Mouse (Mus musculus): ENCODE data around the gene Adam1b. TPM values are rescaled to one million over a fixed set of nuclear protein-coding genes. Genes with fewer than 3 reads are reported as not detected.

Adam1b gene
- polyA plus RNA-seq (2015; fragmentation: Nextera tagmentation; extraction: Ambion mirVana): not detected in 2 replicates

DNA sequence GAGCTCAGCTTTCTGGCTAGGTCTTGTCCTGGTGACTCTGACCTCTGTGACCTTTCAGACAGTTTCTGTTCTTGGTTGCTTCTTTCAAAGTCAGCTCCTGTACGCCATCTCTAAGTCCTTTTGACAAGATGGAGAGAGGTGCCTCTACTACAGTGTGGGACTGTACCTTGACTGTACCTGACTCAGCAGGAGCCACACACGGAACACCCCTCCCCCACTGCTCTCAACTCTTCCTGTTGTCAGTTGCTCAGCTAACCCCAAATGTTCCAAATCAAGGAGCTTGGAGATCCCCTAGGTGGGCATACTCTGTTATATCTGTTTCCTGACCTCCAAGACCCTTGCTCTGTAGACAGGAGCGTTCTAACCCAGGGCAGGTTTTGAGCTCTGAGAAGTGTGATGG, at the start of gene Adam1b:
Adam1b (minus strand) TSS at position 205 of the 400 bp plus-strand sequence.
- no peaks in the 10 kb centered on the region for H3K4me1 ChIP-seq
- no peaks in the 10 kb centered on the region for H3K27me3 ChIP-seq
- H3K4me2 ChIP-seq: no peak within 1 kb of the TSS
- ATAC-seq: no peak
- no peaks in the 10 kb centered on the region for H3K36me3 ChIP-seq (ENCODE audit: poor library complexity, severe bottlenecking)
- no peaks in the 10 kb centered on the region for H3K9me3 ChIP-seq (replicated peaks)
- no peak within 1 kb of the TSS for H3K4me3 ChIP-seq
- H3K9ac ChIP-seq: no peak within 1 kb of the TSS
- 99% methylated on average over 3 of the region's 3 CpGs for WGBS
- no peak within 1 kb of the TSS for H3K27ac ChIP-seq

DNA sequence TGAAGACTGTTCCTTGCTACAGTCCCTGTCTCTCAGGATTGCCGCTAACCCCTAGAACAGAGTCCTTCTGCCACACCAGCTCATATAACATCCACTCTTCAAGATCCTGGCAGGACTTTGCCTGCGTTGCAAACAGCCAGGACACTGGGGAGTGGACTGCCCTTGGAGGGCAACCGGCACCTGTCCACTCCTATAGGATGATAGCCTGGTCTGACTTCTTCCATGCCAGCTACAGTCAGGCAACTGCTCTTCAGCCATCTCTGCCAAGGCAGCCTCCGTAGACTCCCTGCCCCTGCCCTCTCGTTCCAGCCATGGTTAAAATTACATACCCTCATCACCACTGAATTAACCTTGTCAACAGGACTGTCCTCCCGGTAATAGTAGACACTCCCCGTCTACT, 46.0 kb upstream of the Adam1b start:
- ATAC-seq: no peak
- Histone ChIP-seq H3K9ac (no peak overlapping the region), H3K4me2 (no peak overlapping the region), H3K4me3 (no peak overlapping the region), H3K36me3 (ENCODE audit: poor library complexity, severe bottlenecking) (no peaks in the 10 kb centered on the region), H3K4me1 (peaks cover 12% of the 10 kb centered on the region), H3K27ac (no peak overlapping the region), H3K27me3 (no peaks in the 10 kb centered on the region), H3K9me3 (replicated peaks) (no peaks in the 10 kb centered on the region)
- 93% methylated on average over 7 of the region's 7 CpGs for WGBS

DNA sequence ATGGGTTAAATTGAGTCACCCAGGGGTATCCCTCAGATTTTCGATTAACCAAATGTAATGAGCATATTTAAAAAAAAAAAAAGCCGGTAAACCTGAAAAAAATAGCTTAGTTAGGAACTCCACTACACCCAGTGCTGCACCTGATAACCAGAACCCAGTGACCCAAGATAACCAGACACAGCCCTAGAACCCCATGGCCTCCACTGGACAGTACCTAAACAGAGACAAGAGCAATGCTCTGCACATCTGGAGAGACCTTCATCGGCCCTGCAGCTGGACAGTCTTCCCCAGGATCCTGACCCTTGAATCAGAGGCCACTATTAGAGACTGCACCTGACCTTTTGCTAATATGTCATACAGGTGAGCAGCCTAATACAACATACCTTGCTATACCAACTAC, 43.8 kb upstream of the Adam1b start:
- peaks cover 25% of the 10 kb centered on the region for H3K4me1 ChIP-seq
- H3K27ac ChIP-seq: no peak overlapping the region
- 96% methylated on average over 3 of the region's 3 CpGs for WGBS
- no peak overlapping the region for H3K4me2 ChIP-seq
- no peaks in the 10 kb centered on the region for H3K9me3 ChIP-seq (replicated peaks)
- no peaks in the 10 kb centered on the region for H3K36me3 ChIP-seq (ENCODE audit: poor library complexity, severe bottlenecking)
- ATAC-seq: no peak
- no peak overlapping the region for H3K9ac ChIP-seq
- H3K4me3 ChIP-seq: no peak overlapping the region
- no peaks in the 10 kb centered on the region for H3K27me3 ChIP-seq

DNA sequence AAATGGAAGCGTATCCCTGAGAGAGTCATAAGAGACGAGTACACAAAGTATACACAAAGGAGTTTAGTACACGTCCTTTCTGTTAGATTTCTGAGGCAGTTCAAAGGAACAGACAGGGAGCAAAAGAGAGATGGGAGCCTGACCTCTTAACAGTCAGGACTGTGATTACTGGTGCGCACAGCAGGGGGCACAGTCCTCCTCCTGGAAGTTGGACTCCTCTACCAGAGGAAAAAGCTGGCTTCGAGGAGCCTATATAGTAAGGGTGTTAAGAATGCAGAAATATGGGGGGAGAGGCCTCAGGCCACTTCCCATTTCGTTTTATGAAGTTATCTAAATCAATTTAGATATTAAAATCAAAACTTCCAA, 43.3 kb upstream of the Adam1b start:
- Histone ChIP-seq H3K36me3 (ENCODE audit: poor library complexity, severe bottlenecking) (no peaks in the 10 kb centered on the region), H3K9ac (peak overlapping the region; percentile 99), H3K4me1 (peaks cover 25% of the 10 kb centered on the region), H3K27me3 (no peaks in the 10 kb centered on the region), H3K4me3 (peak overlapping the region; percentile 98), H3K27ac (no peak overlapping the region), H3K4me2 (peak overlapping the region; percentile 98), H3K9me3 (replicated peaks) (no peaks in the 10 kb centered on the region)
- ATAC-seq: peak; percentile 21
- WGBS: 42% methylated on average over 6 of the region's 6 CpGs

DNA sequence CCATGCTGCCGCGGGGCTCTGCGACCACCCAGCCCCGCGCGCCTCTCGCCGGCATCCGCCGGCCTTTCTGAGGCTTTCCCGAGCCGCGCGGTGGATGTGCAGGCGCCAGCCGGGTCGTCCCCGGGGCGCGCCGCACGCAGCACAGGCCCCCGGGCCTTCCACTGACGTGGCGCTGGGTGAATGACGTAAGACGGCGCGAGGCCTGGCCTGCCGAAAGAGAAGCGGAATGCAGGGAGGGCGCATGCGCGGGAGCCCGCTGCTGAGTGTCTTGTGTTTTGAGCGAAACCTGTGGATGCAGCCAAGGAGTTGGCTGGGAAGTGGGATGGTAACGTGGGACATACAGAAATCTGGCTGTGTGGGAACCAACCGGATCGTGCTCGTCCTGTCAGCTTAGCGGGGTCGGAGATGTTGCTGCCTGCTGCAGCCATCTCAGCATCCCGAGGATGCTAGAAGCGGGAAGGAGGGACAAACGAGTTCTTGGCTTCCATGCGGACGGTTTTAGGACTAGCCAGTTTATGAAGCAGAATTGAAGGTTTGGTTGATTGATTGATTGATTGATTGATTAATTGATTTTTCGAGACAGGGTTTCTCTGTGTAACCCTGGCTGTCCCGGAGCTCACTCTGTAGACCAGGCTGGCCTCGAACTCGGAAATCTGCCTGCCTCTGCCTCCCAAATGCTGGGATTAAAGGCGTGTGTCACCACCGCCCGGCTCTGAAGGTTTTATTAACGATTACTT, 42.7 kb upstream of the Adam1b start, which contains the start of gene Mapkapk5:
Mapkapk5 (minus strand) TSS at position 113 of the 737 bp plus-strand sequence.
- no peaks in the 10 kb centered on the region for H3K9me3 ChIP-seq (replicated peaks)
- peak within 1 kb of the TSS; percentile 95 for H3K27ac ChIP-seq
- peaks cover 25% of the 10 kb centered on the region for H3K4me1 ChIP-seq
- H3K36me3 ChIP-seq (ENCODE audit: poor library complexity, severe bottlenecking): no peaks in the 10 kb centered on the region
- ATAC-seq: peak; percentile 98
- 2% methylated on average over 55 of the region's 55 CpGs for WGBS
- H3K4me2 ChIP-seq: peak within 1 kb of the TSS; percentile 98
- peak within 1 kb of the TSS; percentile 99 for H3K9ac ChIP-seq
- peak within 1 kb of the TSS; percentile 98 for H3K4me3 ChIP-seq
- H3K27me3 ChIP-seq: no peaks in the 10 kb centered on the region

DNA sequence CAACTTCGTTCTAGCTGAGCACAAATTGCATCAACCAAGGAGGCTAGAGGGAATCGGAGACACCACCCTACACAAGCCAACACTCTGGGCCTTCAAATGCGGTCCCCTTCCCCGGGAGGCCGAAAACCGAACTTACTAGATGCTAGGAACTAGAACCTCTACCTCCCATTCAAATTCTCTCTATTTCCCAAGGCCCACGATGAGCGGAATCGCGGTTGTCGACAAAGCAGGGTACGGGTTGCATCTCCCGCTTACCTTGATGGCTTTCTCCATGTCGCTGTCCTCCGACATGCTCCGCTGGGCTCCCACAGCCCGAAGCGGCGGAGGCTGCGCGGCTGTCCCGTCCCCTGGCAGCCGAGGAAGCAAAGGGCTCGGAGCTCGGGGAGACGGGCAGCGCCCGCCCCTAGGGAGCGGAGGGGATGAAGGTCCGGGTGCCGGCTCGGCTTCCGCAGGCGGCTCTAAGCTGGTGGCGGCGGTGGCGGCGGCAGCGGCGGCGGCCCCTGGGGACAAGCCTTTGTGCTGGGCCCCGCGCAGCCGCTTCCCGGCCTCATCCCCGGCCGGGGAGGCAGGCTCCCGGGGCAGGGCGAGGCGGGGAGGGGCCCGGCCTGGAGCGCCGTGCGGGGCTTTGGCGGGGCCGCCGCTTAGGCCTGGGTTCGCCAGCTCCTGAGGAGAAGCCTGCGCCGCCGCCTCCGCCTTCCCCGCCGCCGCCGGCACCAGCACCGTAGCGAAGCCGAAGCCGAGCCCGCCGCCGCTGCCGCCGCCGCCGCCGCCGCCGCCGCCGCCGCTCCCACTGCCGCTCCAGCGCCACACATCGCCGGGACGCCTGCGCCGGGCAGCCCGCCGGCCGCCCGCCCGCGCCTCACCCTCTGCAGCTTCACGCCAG, 41.9 kb upstream of the Adam1b start, which contains the start of the genes Adam1a and Gm42878:
Adam1a (minus strand) TSS at position 573 of the 883 bp plus-strand sequence.
Gm42878 (minus strand) TSS at position 573 of the 883 bp plus-strand sequence.
- Histone ChIP-seq H3K4me2 (peak within 1 kb of the TSS; percentile 98), H3K27me3 (no peaks in the 10 kb centered on the region), H3K9ac (peak within 1 kb of the TSS; percentile 99), H3K36me3 (ENCODE audit: poor library complexity, severe bottlenecking) (no peaks in the 10 kb centered on the region), H3K9me3 (replicated peaks) (no peaks in the 10 kb centered on the region), H3K4me3 (peak within 1 kb of the TSS; percentile 98), H3K27ac (peak within 1 kb of the TSS; percentile 95), H3K4me1 (peaks cover 25% of the 10 kb centered on the region)
- under 1% methylated on average over 78 of the region's 97 CpGs for WGBS
- ATAC-seq: peak; percentile 62

DNA sequence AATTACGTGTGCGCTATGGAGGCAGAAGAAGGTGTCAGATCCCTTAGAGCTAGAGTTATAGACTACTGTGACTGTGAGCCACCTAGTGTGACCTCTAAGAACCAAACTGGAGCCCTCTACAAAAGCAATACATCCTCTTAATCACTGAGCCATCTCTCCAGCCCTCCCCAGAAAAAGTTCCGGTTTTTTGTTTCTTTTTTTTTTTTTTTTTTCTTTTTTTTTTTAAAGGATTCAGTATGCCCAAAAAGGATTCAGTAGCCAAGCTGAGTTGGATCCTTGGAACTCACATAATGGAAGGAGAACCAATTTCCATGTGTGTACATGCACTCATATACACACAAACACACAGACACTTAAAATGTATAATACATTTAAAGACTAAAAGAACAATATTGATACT, 40.1 kb upstream of the Adam1b start:
- no peak overlapping the region for H3K4me2 ChIP-seq
- H3K9me3 ChIP-seq (replicated peaks): no peaks in the 10 kb centered on the region
- H3K4me3 ChIP-seq: no peak overlapping the region
- 82% methylated on average over 3 of the region's 3 CpGs for WGBS
- no peaks in the 10 kb centered on the region for H3K27me3 ChIP-seq
- no peak overlapping the region for H3K9ac ChIP-seq
- no peak for ATAC-seq
- H3K36me3 ChIP-seq (ENCODE audit: poor library complexity, severe bottlenecking): peaks cover 8% of the 10 kb centered on the region
- peaks cover 25% of the 10 kb centered on the region for H3K4me1 ChIP-seq
- H3K27ac ChIP-seq: no peak overlapping the region

DNA sequence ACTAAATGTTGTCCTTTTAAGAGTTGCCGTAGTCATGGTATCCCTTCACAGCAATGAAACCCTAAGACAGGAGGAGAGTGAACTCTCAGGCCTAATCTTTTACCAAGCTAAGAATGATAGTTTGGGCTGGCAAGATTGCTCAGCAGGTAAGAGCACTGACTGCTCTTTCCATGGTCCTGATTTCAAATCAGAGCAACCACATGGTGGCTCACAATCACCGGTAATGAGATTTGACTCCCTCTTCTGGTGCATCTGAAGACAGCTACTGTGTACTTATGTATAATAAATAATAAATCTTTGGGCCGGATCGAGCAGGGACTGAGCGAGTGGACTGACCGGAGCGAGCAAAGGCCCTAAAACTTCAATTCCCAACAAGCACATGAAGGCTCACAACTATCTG, 38.0 kb upstream of the Adam1b start:
- H3K4me1 ChIP-seq: peaks cover 20% of the 10 kb centered on the region
- no peak overlapping the region for H3K4me2 ChIP-seq
- no peak overlapping the region for H3K9ac ChIP-seq
- peaks cover 21% of the 10 kb centered on the region for H3K36me3 ChIP-seq (ENCODE audit: poor library complexity, severe bottlenecking)
- H3K4me3 ChIP-seq: no peak overlapping the region
- WGBS: 95% methylated on average over 7 of the region's 7 CpGs
- no peak overlapping the region for H3K27ac ChIP-seq
- H3K9me3 ChIP-seq (replicated peaks): no peaks in the 10 kb centered on the region
- ATAC-seq: no peak
- H3K27me3 ChIP-seq: no peaks in the 10 kb centered on the region

DNA sequence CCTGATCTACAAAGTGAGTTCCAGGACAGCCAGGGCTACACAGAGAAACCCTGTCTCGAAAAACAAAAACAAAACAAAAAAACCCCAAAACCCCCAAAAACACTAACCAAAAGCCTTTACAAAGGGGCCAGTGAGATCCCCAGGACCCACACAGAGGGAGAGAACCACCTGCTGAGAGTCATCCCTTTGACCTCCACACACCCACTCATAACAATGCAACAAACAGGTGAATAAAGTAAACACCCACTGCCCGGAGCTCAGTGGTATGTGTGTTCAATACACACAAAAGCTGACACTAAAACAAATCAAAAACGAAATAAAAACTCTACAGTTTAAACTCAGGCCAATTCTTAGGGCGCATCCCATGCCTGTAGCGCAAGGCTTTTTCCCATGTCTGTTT, 36.8 kb upstream of the Adam1b start:
- H3K27ac ChIP-seq: no peak overlapping the region
- no peak overlapping the region for H3K4me3 ChIP-seq
- no peaks in the 10 kb centered on the region for H3K9me3 ChIP-seq (replicated peaks)
- no peaks in the 10 kb centered on the region for H3K27me3 ChIP-seq
- peaks cover 32% of the 10 kb centered on the region for H3K36me3 ChIP-seq (ENCODE audit: poor library complexity, severe bottlenecking)
- peaks cover 20% of the 10 kb centered on the region for H3K4me1 ChIP-seq
- WGBS: 96% methylated on average over 5 of the region's 5 CpGs
- no peak overlapping the region for H3K9ac ChIP-seq
- H3K4me2 ChIP-seq: no peak overlapping the region
- no peak for ATAC-seq

DNA sequence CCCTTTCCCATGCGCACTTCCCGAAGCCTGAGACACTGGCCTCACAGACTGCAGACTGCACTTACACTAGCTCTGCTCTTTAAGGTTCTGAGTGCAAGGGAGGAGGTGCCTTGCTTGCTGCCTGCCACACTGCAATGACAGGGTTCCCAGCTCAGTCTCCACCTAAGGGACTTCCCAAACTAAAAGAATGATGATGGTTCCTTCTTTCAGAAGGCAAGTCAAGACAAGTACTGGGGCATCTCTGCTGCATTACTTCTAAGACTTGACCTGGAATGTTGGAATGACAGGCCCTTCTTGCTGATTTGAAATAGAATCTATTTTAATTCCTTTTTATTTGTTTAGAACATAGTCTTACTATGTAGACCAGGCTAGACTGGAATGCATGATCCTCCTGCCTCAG, 34.4 kb upstream of the Adam1b start:
- 65% methylated on average over 2 of the region's 2 CpGs for WGBS

DNA sequence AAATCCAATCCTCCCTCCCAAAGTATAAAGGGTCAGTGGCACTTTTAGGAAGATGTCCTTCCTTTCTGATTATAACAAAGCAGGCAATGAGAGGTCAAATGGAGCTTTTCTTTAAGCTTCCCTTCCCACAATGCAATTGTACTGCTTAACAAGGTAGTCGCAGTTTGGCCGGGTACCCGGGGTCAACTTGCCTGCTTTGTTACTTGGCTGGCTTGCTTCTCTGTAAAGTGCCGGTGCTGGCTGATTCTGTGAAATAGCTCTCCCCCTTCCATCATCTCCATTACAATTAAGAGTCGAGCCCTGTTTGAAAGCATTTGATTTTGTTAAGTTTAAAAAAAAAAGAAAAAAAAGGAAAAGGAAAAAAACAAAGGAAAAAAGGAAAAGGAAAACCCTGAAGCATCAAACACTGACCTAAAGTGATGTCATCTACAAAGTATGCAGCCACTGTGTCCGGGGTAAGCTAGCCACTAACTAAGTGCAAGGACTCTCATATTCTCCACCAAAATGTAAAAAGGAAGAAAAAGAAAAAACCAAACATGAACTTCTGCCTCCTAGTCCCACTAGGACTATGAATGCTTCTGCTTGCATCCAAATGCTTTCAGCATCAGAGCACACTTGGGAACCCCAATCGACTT, 33.8 kb upstream of the Adam1b start:
- Histone ChIP-seq H3K27ac (peak overlapping the region; percentile 35; the same call in 1 of the 2 replicates), H3K36me3 (ENCODE audit: poor library complexity, severe bottlenecking) (peaks cover 60% of the 10 kb centered on the region), H3K9ac (no peak overlapping the region), H3K27me3 (no peaks in the 10 kb centered on the region), H3K9me3 (replicated peaks) (no peaks in the 10 kb centered on the region), H3K4me2 (no peak overlapping the region), H3K4me1 (no peaks in the 10 kb centered on the region), H3K4me3 (no peak overlapping the region)
- WGBS: 39% methylated on average over 7 of the region's 7 CpGs
- no peak for ATAC-seq

More for the DNA sequence above, 34.4 kb upstream of the Adam1b start:
- H3K9ac ChIP-seq: 0 out of 2 replicates have a peak overlapping the region, but pooled peaks have one; percentile 43
- no peak overlapping the region for H3K4me3 ChIP-seq
- H3K27ac ChIP-seq: peak overlapping the region; percentile 35; the same call in 1 of the 2 replicates
- H3K36me3 ChIP-seq (ENCODE audit: poor library complexity, severe bottlenecking): peaks cover 55% of the 10 kb centered on the region
- no peak for ATAC-seq
- no peak overlapping the region for H3K4me2 ChIP-seq
- no peaks in the 10 kb centered on the region for H3K27me3 ChIP-seq
- no peaks in the 10 kb centered on the region for H3K9me3 ChIP-seq (replicated peaks)
- no peaks in the 10 kb centered on the region for H3K4me1 ChIP-seq

DNA sequence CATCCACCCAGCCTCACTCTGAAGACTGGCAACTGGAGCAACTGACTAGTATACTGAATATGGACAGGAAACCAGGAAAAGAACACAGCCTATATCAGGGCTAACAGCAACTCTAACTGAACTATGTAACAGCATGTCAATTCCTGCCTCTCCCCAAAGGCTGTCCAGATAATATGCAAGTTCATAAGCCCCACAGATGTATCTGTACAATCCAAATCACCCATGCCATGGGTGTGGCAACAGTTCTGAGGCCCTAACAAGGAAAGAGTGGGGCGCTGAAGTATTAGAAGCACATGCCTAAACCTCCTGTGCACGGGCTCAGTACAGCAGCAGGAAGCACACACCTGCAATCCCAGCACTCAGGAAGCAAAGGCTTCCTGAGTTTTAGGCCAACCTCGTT, 31.9 kb upstream of the Adam1b start:
- WGBS: 92% methylated on average over 3 of the region's 3 CpGs
- Histone ChIP-seq H3K4me2 (no peak overlapping the region), H3K9me3 (replicated peaks) (no peaks in the 10 kb centered on the region), H3K4me1 (no peaks in the 10 kb centered on the region), H3K9ac (no peak overlapping the region), H3K36me3 (ENCODE audit: poor library complexity, severe bottlenecking) (peaks cover 77% of the 10 kb centered on the region), H3K4me3 (no peak overlapping the region), H3K27me3 (no peaks in the 10 kb centered on the region), H3K27ac (no peak overlapping the region)
- no peak for ATAC-seq

Measured in forebrain, embryonic 13.5 days (tissue).